Mouse (Mus musculus) fat pad, adult 2 months (tissue): Measurements from ENCODE around the gene Mest.

ENCODE experiments used
- DNase-seq: peaks from one replicate; pipeline ENCODE4 v3.0.0-alpha.2; 2011; ENCODE audit warnings: low read depth, low spot score; ENCODE audit errors: extremely low read depth

Mest gene

GRCm38 (mm10) chr6:30737548-30738463, 14.5 kb downstream of the Mest start:
- no peak for DNase-seq

GRCm38 (mm10) chr6:30738464-30739006, 15.2 kb downstream of the Mest start:
- DNase-seq, result no peak

- no peak for DNase-seq
Observed at GRCm38 (mm10) chr6:30739177-30739747, 15.9 kb downstream of the Mest start.

- DNase-seq, result no peak
Observed at GRCm38 (mm10) chr6:30744846-30745245, 21.5 kb downstream of the Mest start.

GRCm38 (mm10) chr6:30745591-30745990, 22.2 kb downstream of the Mest start:
- no peak for DNase-seq

- no peak for DNase-seq
Observed at GRCm38 (mm10) chr6:30747631-30748357, 24.4 kb downstream of the Mest start.

- no peak for DNase-seq
Observed at GRCm38 (mm10) chr6:30748358-30748910, 25.1 kb downstream of the Mest start.

- DNase-seq, result no peak
Observed at GRCm38 (mm10) chr6:30749042-30749689, 25.8 kb downstream of the Mest start.

GRCm38 (mm10) chr6:30749892-30750291, 26.5 kb downstream of the Mest start:
- no peak for DNase-seq

GRCm38 (mm10) chr6:30750482-30750881, 27.1 kb downstream of the Mest start:
- no peak for DNase-seq

- DNase-seq, result no peak
Observed at GRCm38 (mm10) chr6:30751209-30751608, 27.9 kb downstream of the Mest start.
